Mouse (Mus musculus): ENCODE measurements around the gene Iqcf1. TPM values are rescaled to one million over a fixed set of nuclear protein-coding genes. Genes with fewer than 3 reads are reported as not detected.

Gene Iqcf1
- total and polyA plus RNA-seq, 2 experiments from 2014 or later, result not detected

- Histone ChIP-seq H3K4me2 (ENCODE audit: low read depth) (peak overlapping the region; percentile 97), H3K9ac (peak overlapping the region; percentile 92), H3K27ac (ENCODE audit: low read depth, low read length) (peak overlapping the region; percentile 91), H3K36me3 (ENCODE audit: insufficient read depth) (no peaks in the 10 kb centered on the region), H3K9me3 (ENCODE audit: low read length) (no peaks in the 10 kb centered on the region), H3K4me3 (ENCODE audit: low read depth, low read length) (peak overlapping the region; percentile 71), H3K4me1 (ENCODE audit: insufficient read depth) (peaks cover 30% of the 10 kb centered on the region), H3K27me3 (ENCODE audit: insufficient read depth, low read length) (no peaks in the 10 kb centered on the region)
- DNase-seq (peak; percentile 62), ATAC-seq (peak; percentile 35)
- no peak for TF ChIP-seq CTCF (IDR thresholded peaks at IDR 0.05; ENCODE audit: low read depth)
- WGBS, result 2% methylated on average over 15 of the region's 20 CpGs
These were observed 45.6 kb upstream of the Iqcf1 start for GRCm38 (mm10) chr9:106454071-106454761.

GRCm38 (mm10) chr9:106454888-106455681 is 44.7 kb upstream of the Iqcf1 start:
- Histone ChIP-seq H3K36me3 (ENCODE audit: insufficient read depth) (no peaks in the 10 kb centered on the region), H3K9me3 (ENCODE audit: low read length) (no peaks in the 10 kb centered on the region), H3K27me3 (ENCODE audit: insufficient read depth, low read length) (no peaks in the 10 kb centered on the region), H3K27ac (ENCODE audit: low read depth, low read length) (peak overlapping the region; percentile 91), H3K4me2 (ENCODE audit: low read depth) (peak overlapping the region; percentile 97), H3K9ac (peak overlapping the region; percentile 92), H3K4me1 (ENCODE audit: insufficient read depth) (peaks cover 29% of the 10 kb centered on the region), H3K4me3 (ENCODE audit: low read depth, low read length) (peak overlapping the region; percentile 71)
- ATAC-seq (peak; percentile 65), DNase-seq (peak; percentile 73)
- TF ChIP-seq CTCF (IDR thresholded peaks at IDR 0.05; ENCODE audit: low read depth), result no peak
- 2% methylated on average over 17 of the region's 17 CpGs for WGBS

- DNase-seq (peak; percentile 24), ATAC-seq (no peak)
- no peak for TF ChIP-seq CTCF (IDR thresholded peaks at IDR 0.05; ENCODE audit: low read depth)
- no peak overlapping the region for H3K4me3 ChIP-seq (ENCODE audit: low read depth, low read length)
- no peaks in the 10 kb centered on the region for H3K27me3 ChIP-seq (ENCODE audit: insufficient read depth, low read length)
- peak overlapping the region; percentile 97 for H3K4me2 ChIP-seq (ENCODE audit: low read depth)
- peak overlapping the region; percentile 35 for H3K9ac ChIP-seq
- H3K27ac ChIP-seq (ENCODE audit: low read depth, low read length), result peak overlapping the region; percentile 57
- peaks cover 29% of the 10 kb centered on the region for H3K4me1 ChIP-seq (ENCODE audit: insufficient read depth)
- WGBS, result 25% methylated on average over 15 of the region's 15 CpGs
- peaks cover 9% of the 10 kb centered on the region for H3K36me3 ChIP-seq (ENCODE audit: insufficient read depth)
- H3K9me3 ChIP-seq (ENCODE audit: low read length), result no peaks in the 10 kb centered on the region
These were observed 43.2 kb upstream of the Iqcf1 start for GRCm38 (mm10) chr9:106456325-106457162.

GRCm38 (mm10) chr9:106457163-106457559 is 42.6 kb upstream of the Iqcf1 start:
- peaks cover 29% of the 10 kb centered on the region for H3K4me1 ChIP-seq (ENCODE audit: insufficient read depth)
- peak overlapping the region; percentile 35; the same call in 1 of the 2 replicates for H3K9ac ChIP-seq
- TF ChIP-seq CTCF (IDR thresholded peaks at IDR 0.05; ENCODE audit: low read depth), result no peak
- peak overlapping the region; percentile 97 for H3K4me2 ChIP-seq (ENCODE audit: low read depth)
- H3K27ac ChIP-seq (ENCODE audit: low read depth, low read length), result peak overlapping the region; percentile 57
- no peak overlapping the region for H3K4me3 ChIP-seq (ENCODE audit: low read depth, low read length)
- H3K36me3 ChIP-seq (ENCODE audit: insufficient read depth), result peaks cover 15% of the 10 kb centered on the region
- 47% methylated on average over 9 of the region's 9 CpGs for WGBS
- no peaks in the 10 kb centered on the region for H3K9me3 ChIP-seq (ENCODE audit: low read length)
- no peak for ATAC-seq
- no peaks in the 10 kb centered on the region for H3K27me3 ChIP-seq (ENCODE audit: insufficient read depth, low read length)
- no peak for DNase-seq

- no peak overlapping the region for H3K4me3 ChIP-seq (ENCODE audit: low read depth, low read length)
- no peak overlapping the region; the same call in 1 of the 2 replicates for H3K27ac ChIP-seq (ENCODE audit: low read depth, low read length)
- WGBS, result 42% methylated on average over 5 of the region's 5 CpGs
- no peaks in the 10 kb centered on the region for H3K9me3 ChIP-seq (ENCODE audit: low read length)
- H3K36me3 ChIP-seq (ENCODE audit: insufficient read depth), result peaks cover 20% of the 10 kb centered on the region
- no peak for TF ChIP-seq CTCF (IDR thresholded peaks at IDR 0.05; ENCODE audit: low read depth)
- no peaks in the 10 kb centered on the region for H3K27me3 ChIP-seq (ENCODE audit: insufficient read depth, low read length)
- H3K4me1 ChIP-seq (ENCODE audit: insufficient read depth), result peaks cover 24% of the 10 kb centered on the region
- H3K4me2 ChIP-seq (ENCODE audit: low read depth), result no peak overlapping the region
- ATAC-seq, result no peak
- DNase-seq, result no peak
- H3K9ac ChIP-seq, result 0 out of 2 replicates have a peak overlapping the region, but pooled peaks have one; percentile 35
These were observed 41.8 kb upstream of the Iqcf1 start for GRCm38 (mm10) chr9:106457920-106458319.

- Histone ChIP-seq H3K4me1 (ENCODE audit: insufficient read depth) (peaks cover 22% of the 10 kb centered on the region), H3K9me3 (ENCODE audit: low read length) (no peaks in the 10 kb centered on the region), H3K4me3 (ENCODE audit: low read depth, low read length) (no peak overlapping the region), H3K9ac (no peak overlapping the region), H3K27me3 (ENCODE audit: insufficient read depth, low read length) (no peaks in the 10 kb centered on the region), H3K36me3 (ENCODE audit: insufficient read depth) (peaks cover 37% of the 10 kb centered on the region), H3K27ac (ENCODE audit: low read depth, low read length) (no peak overlapping the region), H3K4me2 (ENCODE audit: low read depth) (no peak overlapping the region)
- no peak for ATAC-seq
- no peak for DNase-seq
- WGBS, result 81% methylated on average over 15 of the region's 15 CpGs
- no peak for TF ChIP-seq CTCF (IDR thresholded peaks at IDR 0.05; ENCODE audit: low read depth)
These were observed 39.8 kb upstream of the Iqcf1 start for GRCm38 (mm10) chr9:106459946-106460345.
